Mouse (Mus musculus) kidney, adult 2 months (tissue): Measurements from ENCODE around the gene 3110021N24Rik.

Experiments
- CTCF ChIP-seq: fragments of 200-500 bp; conservative IDR thresholded peaks from 2 replicates; pipeline ENCODE4 v1.5.1; 2011; ENCODE audit warnings: low read depth, mild to moderate bottlenecking, control low read depth, low read length, moderate library complexity, mixed read lengths; ENCODE audit not compliant: insufficient read depth, insufficient read length
- POLR2A ChIP-seq: fragments of 200-500 bp; IDR thresholded peaks from one replicate; pipeline ENCODE4 v1.6.1; 2011; ENCODE audit warnings: low read depth, low read length, control low read depth

- TF ChIP-seq POLR2A, result no peak
- no peak for TF ChIP-seq CTCF
Measured at GRCm38 (mm10) chr4:108793941-108794340, 74.5 kb downstream of the 3110021N24Rik start.
